Mouse (Mus musculus): ENCODE measurements around the gene Itga5.

- TF ChIP-seq GATA1 (IDR thresholded peaks at IDR 0.05; ENCODE audit: low read length) (no peak), TAL1 (IDR thresholded peaks at IDR 0.05; ENCODE audit: low read length) (no peak)
These were observed 7.4 kb downstream of the Itga5 start for GRCm38 (mm10) chr15:103359122-103359510.
